Mouse (Mus musculus) CH12.LX (cell line): ENCODE measurements around the gene Polr1b. TPM values are rescaled to one million over a fixed set of nuclear protein-coding genes. Genes with fewer than 3 reads are reported as not detected.

Experiments
- DNase-seq: peaks from one replicate; pipeline ENCODE4 v3.0.0-alpha.2; 2013; ENCODE audit errors: extremely low read depth
- H3K27ac ChIP-seq: 2 replicates; pipeline ENCODE4 v1.5.1; 2012; ENCODE audit warnings: low read depth, mild to moderate bottlenecking, control low read depth, moderate library complexity; ENCODE audit not compliant: insufficient read depth
- H3K27me3 ChIP-seq: replicated peaks from 2 replicates; pipeline ENCODE3; 2012; ENCODE audit warnings: inconsistent platforms
- H3K36me3 ChIP-seq, 2 experiments: replicated peaks in 1 of 2; 2 replicates each; pipeline versions ENCODE3 to v1.6.1; 2012; ENCODE audit warnings: inconsistent platforms in 1 of 2, low read length in 1 of 2, mild to moderate bottlenecking in 1 of 2, mixed read lengths in 1 of 2, moderate library complexity in 1 of 2; ENCODE audit not compliant: control insufficient read depth in 1 of 2, insufficient read depth in 1 of 2
- H3K4me1 ChIP-seq, 2 experiments: 2 replicates each; pipeline ENCODE4 v1.6.1; 2012; ENCODE audit warnings: inconsistent platforms in 1 of 2, moderate library complexity in 1 of 2; ENCODE audit not compliant: insufficient read depth in 2 of 2, control insufficient read depth in 1 of 2
- H3K4me2 ChIP-seq: 2 replicates; pipeline ENCODE4 v1.6.1; 2012; ENCODE audit warnings: low read depth, mild to moderate bottlenecking, control low read depth; ENCODE audit not compliant: poor library complexity, insufficient read depth, severe bottlenecking
- H3K4me3 ChIP-seq, 3 experiments: fragments of 150-350 bp in 1 of 3; sonication (generic) in 1 of 3; replicated peaks in 1 of 3; 2 replicates each; pipeline versions ENCODE3 to v1.5.1; 2011 to 2012; ENCODE audit warnings: low read depth in 2 of 3, low read length in 2 of 3, mild to moderate bottlenecking in 2 of 3, moderate library complexity in 2 of 3, control low read depth in 1 of 3, improper control_type of control experiment in 1 of 3, inconsistent platforms in 1 of 3, mixed read lengths in 1 of 3; ENCODE audit not compliant: poor library complexity in 1 of 3
- H3K79me2 ChIP-seq: replicated peaks from 2 replicates; pipeline ENCODE4 v1.6.1; 2012; ENCODE audit warnings: mild to moderate bottlenecking, moderate library complexity; ENCODE audit not compliant: control insufficient read depth, poor library complexity, insufficient read depth, severe bottlenecking; ENCODE audit errors: extremely low read depth
- H3K9ac ChIP-seq: 2 replicates; pipeline ENCODE4 v1.6.1; 2012; ENCODE audit warnings: low read depth, mild to moderate bottlenecking, control low read depth, moderate library complexity; ENCODE audit not compliant: insufficient read depth
- H3K9me3 ChIP-seq: replicated peaks from 2 replicates; pipeline ENCODE3; 2012; ENCODE audit warnings: low read length, inconsistent platforms, mixed read lengths
- BHLHE40 ChIP-seq: IDR thresholded peaks from 2 replicates; pipeline ENCODE4 v1.6.1; 2011; ENCODE audit warnings: mild to moderate bottlenecking, low read depth, low read length, improper control_type of control experiment
- CHD1 ChIP-seq: IDR thresholded peaks from 2 replicates; pipeline ENCODE4 v1.6.1; 2012; ENCODE audit warnings: low read depth, low read length, improper control_type of control experiment, inconsistent platforms
- CHD2 ChIP-seq: IDR thresholded peaks from 2 replicates; pipeline ENCODE4 v1.6.1; 2011; ENCODE audit warnings: low read length, improper control_type of control experiment
- E2F4 ChIP-seq: IDR thresholded peaks from 2 replicates; pipeline ENCODE4 v1.6.1; 2011; ENCODE audit warnings: low read depth, low read length, improper control_type of control experiment; ENCODE audit not compliant: insufficient replicate concordance
- ELF1 ChIP-seq: IDR thresholded peaks from 2 replicates; pipeline ENCODE4 v1.6.1; 2014; ENCODE audit warnings: low read depth, mild to moderate bottlenecking, inconsistent platforms, low read length, improper control_type of control experiment
- ETS1 ChIP-seq: conservative IDR thresholded peaks from 2 replicates; pipeline ENCODE4 v1.6.1; 2012; ENCODE audit warnings: low read depth, mild to moderate bottlenecking, inconsistent platforms, low read length, improper control_type of control experiment, moderate library complexity
- GABPA ChIP-seq: IDR thresholded peaks from 2 replicates; pipeline ENCODE4 v1.6.1; 2012; ENCODE audit warnings: low read depth, low read length, improper control_type of control experiment, inconsistent platforms; ENCODE audit not compliant: insufficient replicate concordance
- IRF4 ChIP-seq: IDR thresholded peaks from 2 replicates; pipeline ENCODE4 v1.6.1; 2014; ENCODE audit warnings: low read depth, mild to moderate bottlenecking, inconsistent platforms, low read length, improper control_type of control experiment
- MAFK ChIP-seq: IDR thresholded peaks from 2 replicates; pipeline ENCODE4 v1.6.1; 2011; ENCODE audit warnings: low read length, improper control_type of control experiment; ENCODE audit not compliant: insufficient replicate concordance
- MAZ ChIP-seq: IDR thresholded peaks from 2 replicates; pipeline ENCODE4 v1.6.1; 2012; ENCODE audit warnings: low read depth, mild to moderate bottlenecking, inconsistent platforms, low read length, improper control_type of control experiment, moderate library complexity
- MEF2A ChIP-seq: IDR thresholded peaks from 2 replicates; pipeline ENCODE4 v1.6.1; 2014; ENCODE audit warnings: low read depth, mild to moderate bottlenecking, inconsistent platforms, low read length, improper control_type of control experiment, borderline replicate concordance
- MYC ChIP-seq: IDR thresholded peaks from 2 replicates; pipeline ENCODE4 v1.6.1; 2011; ENCODE audit warnings: low read depth, mild to moderate bottlenecking, improper control_type of control experiment, low read length
- NRF1 ChIP-seq: IDR thresholded peaks from 2 replicates; pipeline ENCODE4 v1.6.1; 2014; ENCODE audit warnings: low read depth, mild to moderate bottlenecking, inconsistent platforms, low read length, improper control_type of control experiment, moderate library complexity
- POLR2A ChIP-seq: IDR thresholded peaks from 2 replicates; pipeline ENCODE4 v1.6.1; 2011; ENCODE audit warnings: low read depth, mild to moderate bottlenecking, improper control_type of control experiment, low read length
- SMC3 ChIP-seq: IDR thresholded peaks from 2 replicates; pipeline ENCODE4 v1.6.1; 2011; ENCODE audit warnings: low read depth, low read length, improper control_type of control experiment
- TBP ChIP-seq: conservative IDR thresholded peaks from 2 replicates; pipeline ENCODE4 v1.6.1; 2011; ENCODE audit warnings: low read depth, low read length, improper control_type of control experiment
- USF1 ChIP-seq: IDR thresholded peaks from 2 replicates; pipeline ENCODE4 v1.6.1; 2014; ENCODE audit warnings: low read depth, mild to moderate bottlenecking, inconsistent platforms, low read length, improper control_type of control experiment
- USF2 ChIP-seq: conservative IDR thresholded peaks from 2 replicates; pipeline ENCODE4 v1.6.1; 2011; ENCODE audit warnings: low read depth, low read length, improper control_type of control experiment
- ZC3H11A ChIP-seq: IDR thresholded peaks from 2 replicates; pipeline ENCODE4 v1.6.1; 2012; ENCODE audit warnings: low read depth, mild to moderate bottlenecking, inconsistent platforms, low read length, improper control_type of control experiment
- ZKSCAN1 ChIP-seq: IDR thresholded peaks from 2 replicates; pipeline ENCODE4 v1.6.1; 2012; ENCODE audit warnings: low read depth, inconsistent platforms, low read length, improper control_type of control experiment, borderline replicate concordance
- dilution Hi-C: fragments of 300-500 bp; cut with MboI; formaldehyde crosslinking; loops from 2 replicates; pipeline ENCODE4 v1.14.3; 2020; ENCODE audit warnings: low sequenced_read_pairs; ENCODE audit not compliant: extremely low pct_unique_long_range_greater_than_20kb, extremely low pct_ligation_motif_present
- in situ Hi-C: fragments of 300-500 bp; cut with MboI; formaldehyde crosslinking; loops from 3 replicates; pipeline ENCODE4 v1.14.3; 2019; ENCODE audit warnings: low sequenced_read_pairs, low pct_ligation_motif_present, low pct_unique_long_range_greater_than_20kb, mixed read lengths
- polyA plus RNA-seq: library from polyadenylated mRNA; unstranded; fragments of >175 nt; gene quantifications from 2 replicates; pipeline ENCODE4 v1.2.1, GENCODE M21; 2012; ENCODE audit warnings: low read depth; ENCODE audit not compliant: insufficient read length
- total RNA-seq, 2 experiments: library from RNA; depleted of rRNA; stranded (reverse); fragments of 300-350 nt in 1 of 2; fragments of >200 nt in 1 of 2; gene quantifications; 2 replicates each; pipeline ENCODE4 v1.2.3; 2012 to 2014

Gene Polr1b
- total and polyA plus RNA-seq, 3 experiments, result 68.0 to 83.1 (median 70.5) TPM

- dilution Hi-C loops, result no loop called here
Measured at GRCm38 (mm10) chr2:129090370-129090769, 10.4 kb upstream of the Polr1b start.

GRCm38 (mm10) chr2:129092810-129093209, 8.0 kb upstream of the Polr1b start:
- dilution Hi-C loops, result no loop called here
- no peak for TF ChIP-seq SMC3
- TF ChIP-seq GABPA, result no peak
- TF ChIP-seq BHLHE40, result no peak
- TF ChIP-seq USF2, result no peak
- TF ChIP-seq MEF2A, result no peak
- TF ChIP-seq POLR2A, result no peak
- TF ChIP-seq NRF1, result no peak
- TF ChIP-seq MAFK, result no peak
- no peak for TF ChIP-seq ELF1
- TF ChIP-seq E2F4, result no peak
- TF ChIP-seq ZC3H11A, result no peak
- Histone ChIP-seq H3K4me3 (no peak overlapping the region), H3K79me2 (no peaks in the 10 kb centered on the region), H3K4me1 (peaks cover 2 to 10% of the 10 kb centered on the region in 2 experiments; a peak in 2 of 4 replicates), H3K27ac (no peak overlapping the region), H3K9ac (no peak overlapping the region), H3K9me3 (no peaks in the 10 kb centered on the region), H3K4me2 (no peak overlapping the region), H3K36me3 (peaks cover 0 to 31% of the 10 kb centered on the region in 2 experiments), H3K27me3 (no peaks in the 10 kb centered on the region)
- in situ Hi-C loops, result no loop called here
- DNase-seq, result no peak

More at GRCm38 (mm10) chr2:129090370-129090769, 10.4 kb upstream of the Polr1b start:
- no peak for TF ChIP-seq MAZ
- no peak for TF ChIP-seq ETS1
- no peak for TF ChIP-seq CHD1
- TF ChIP-seq MEF2A, result no peak
- no peak for TF ChIP-seq SMC3
- TF ChIP-seq CHD2, result no peak
- no peak for TF ChIP-seq USF2
- no peak for TF ChIP-seq TBP
- TF ChIP-seq USF1, result no peak
- no peak for TF ChIP-seq IRF4
- TF ChIP-seq ZC3H11A, result no peak
- no peak for TF ChIP-seq NRF1
- no peak for TF ChIP-seq ZKSCAN1
- TF ChIP-seq GABPA, result no peak
- no peak for TF ChIP-seq MYC
- no peak for DNase-seq
- Histone ChIP-seq H3K4me1 (peaks cover 2 to 10% of the 10 kb centered on the region in 2 experiments; a peak in 2 of 4 replicates), H3K4me2 (no peak overlapping the region), H3K79me2 (no peaks in the 10 kb centered on the region), H3K36me3 (peaks cover 0 to 33% of the 10 kb centered on the region in 2 experiments), H3K9me3 (peaks cover 3% of the 10 kb centered on the region), H3K27ac (no peak overlapping the region), H3K27me3 (no peaks in the 10 kb centered on the region), H3K9ac (no peak overlapping the region), H3K4me3 (no peak overlapping the region)
- in situ Hi-C loops, result no loop called here
